Mouse (Mus musculus) thymus, adult 18-20 months (tissue): ENCODE measurements around the gene Fcgbp.
"Not testable (repeated sequence)": the region's sequence is repeated elsewhere in the genome, so short reads cannot be mapped to it uniquely, and the experiment has no call there.

ENCODE experiments used
- DNase-seq, 2 experiments: peaks; one replicate each; pipeline ENCODE4 v3.0.0; 2022; ENCODE audit warnings: mixed read lengths in 2 of 2

Gene Fcgbp

GRCm38 (mm10) chr7:28151584-28152221 is 80.7 kb downstream of the Fcgbp start:
- peak; percentile 28 to 32 for DNase-seq

DNA sequence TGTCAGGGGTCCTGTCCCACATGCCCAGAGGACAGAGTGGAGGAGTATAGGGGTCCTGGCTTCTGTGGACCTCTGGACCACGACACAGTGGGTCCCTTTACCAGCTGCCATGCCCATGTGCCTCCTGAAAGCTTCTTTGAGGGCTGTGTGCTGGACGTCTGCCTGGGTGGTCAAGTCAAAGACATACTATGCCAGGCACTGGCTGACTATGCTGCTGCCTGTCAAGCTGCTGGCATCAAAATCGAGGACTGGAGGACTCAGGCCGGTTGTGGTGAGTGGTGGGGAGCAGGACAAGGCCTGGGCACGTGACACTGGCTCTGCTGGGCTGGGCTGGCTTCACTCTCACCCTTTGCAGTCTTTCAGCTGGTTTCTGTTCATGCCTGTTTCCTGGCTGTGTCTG is 82.6 kb downstream of the Fcgbp start:
- DNase-seq = not testable (repeated sequence)

DNA sequence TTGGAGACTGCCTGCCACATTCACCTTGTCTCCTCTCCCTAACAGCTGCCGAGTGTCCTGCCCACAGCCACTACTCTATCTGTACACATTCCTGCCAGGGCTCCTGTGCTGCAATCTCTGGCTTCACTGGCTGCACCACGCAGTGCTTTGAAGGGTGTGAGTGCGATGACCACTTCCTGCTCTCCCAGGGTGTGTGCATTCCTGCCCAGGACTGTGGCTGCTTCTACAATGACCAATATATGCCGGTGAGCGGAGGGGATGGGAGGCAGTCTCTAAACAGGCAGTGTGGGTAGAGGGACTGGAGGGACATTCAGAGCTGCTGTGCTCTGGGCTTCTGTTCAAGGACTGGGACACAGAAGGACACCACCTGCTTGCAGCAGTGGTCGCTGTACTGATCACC is 88.3 kb downstream of the Fcgbp start:
- DNase-seq = no peak

DNA sequence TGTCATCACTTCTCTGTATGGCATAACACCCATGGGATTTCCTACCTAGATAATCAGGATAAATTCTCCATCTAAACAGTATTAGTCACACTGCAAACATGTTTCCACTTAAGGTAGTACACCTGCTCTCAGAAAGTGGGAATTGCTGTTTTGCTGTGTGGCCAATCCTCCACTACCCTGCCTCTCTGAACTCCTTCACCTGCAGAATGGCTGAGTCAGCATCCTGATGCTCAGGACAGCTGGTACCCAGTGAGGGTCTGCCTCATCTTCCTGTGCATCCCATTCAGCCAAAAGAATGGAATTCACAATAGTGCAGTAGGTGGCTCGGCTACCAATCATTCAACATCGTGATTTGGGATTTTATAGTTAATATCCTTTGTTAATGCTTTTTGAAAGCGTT is 88.9 kb downstream of the Fcgbp start:
- DNase-seq = no peak

DNA sequence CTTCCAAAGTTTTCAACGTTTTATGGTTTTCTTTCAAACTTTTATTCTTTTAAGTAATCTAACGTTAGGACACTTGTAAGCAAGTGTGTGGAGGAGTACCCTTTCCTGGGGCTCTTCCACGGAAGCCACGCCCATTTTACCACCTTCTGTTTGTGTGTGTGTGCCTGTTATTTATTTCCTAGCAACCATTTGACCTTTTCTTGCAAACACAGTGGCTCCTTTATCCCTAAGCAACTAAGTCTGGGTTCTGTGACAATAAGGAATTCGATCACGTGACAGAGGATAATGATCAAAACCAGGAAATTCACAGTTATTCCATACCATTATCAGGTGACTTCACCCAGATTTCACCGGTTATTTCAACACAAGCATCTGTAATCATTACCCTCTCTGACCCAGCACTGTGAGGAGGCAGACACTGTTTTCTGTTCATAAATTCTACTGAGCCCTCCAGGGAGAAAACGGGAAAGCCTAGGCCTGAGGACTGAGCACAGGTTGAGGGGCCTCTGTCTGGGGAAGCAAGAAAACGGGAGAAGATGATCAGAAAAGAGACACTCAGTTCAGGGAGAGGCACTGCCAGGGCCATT is 90.2 kb downstream of the Fcgbp start:
- no peak for DNase-seq

DNA sequence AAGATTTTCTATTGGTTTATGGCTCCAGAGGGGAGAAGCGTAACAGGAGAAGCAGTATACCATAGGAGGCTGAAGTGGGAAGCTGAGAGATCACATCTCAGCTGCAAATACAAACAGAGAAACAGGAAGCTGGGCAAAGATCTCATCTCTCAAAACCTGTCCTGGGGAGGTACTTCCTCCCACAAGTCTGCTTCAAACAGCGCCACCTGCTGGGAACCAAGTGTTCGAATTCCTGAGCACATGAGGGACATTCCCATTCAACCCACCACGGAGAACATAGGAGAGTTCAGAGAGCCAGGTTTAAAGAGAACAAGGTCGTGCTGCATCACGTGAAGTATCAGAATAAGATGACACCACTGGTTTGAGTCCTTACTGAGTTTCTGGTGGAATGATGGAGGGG is 94.4 kb downstream of the Fcgbp start:
- DNase-seq = no peak

DNA sequence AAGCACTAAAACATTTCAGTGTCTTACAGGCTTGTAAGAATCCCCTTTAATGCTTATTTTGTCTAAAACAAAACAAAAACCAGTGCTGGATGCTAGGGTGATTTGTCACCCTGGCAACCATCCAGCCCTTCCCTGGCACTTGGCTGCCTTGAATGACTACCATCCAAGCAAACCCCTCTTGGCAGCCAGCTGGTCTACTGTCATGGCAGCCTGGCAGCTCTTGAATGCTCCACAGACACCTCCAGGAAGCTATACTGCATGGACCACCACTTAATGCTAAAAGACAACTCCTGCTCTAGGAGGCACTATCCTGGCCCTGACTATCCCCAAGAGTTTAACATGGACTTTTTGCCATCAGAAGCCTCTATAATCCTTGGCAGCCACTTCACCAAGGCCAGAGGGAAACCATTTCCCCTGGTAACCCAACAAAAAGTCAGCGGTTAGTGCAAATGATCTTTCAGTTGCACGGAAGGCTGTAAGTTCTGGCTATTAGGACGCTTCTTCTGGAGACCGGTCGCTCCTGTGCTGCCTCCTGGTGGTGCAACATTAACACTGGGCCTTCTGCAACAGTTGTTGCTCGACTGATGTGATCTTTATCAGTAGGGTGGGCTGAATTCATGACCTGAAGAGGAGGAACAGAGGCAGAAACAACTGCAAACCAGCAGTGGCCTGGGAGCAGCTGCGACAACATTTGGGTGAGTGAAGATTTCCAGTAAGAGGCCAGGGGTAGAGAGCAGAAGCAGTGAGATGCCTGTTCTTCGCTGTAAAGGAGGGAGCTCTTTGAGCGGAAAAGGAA is 97.5 kb downstream of the Fcgbp start:
- DNase-seq = peak; percentile 38 to 55

GRCm38 (mm10) chr7:28169489-28170422 is 98.7 kb downstream of the Fcgbp start, which contains the start of gene Fbl:
Gene Fbl (plus strand): TSS chr7:28169710.
- peak; percentile 84 to 88 for DNase-seq
